6 mouse cellular contexts compared by ENCODE assay signal in genomic region chr1:177449857-177450256, GRCm38 (mm10). TPM values are rescaled to one million over a fixed set of nuclear protein-coding genes. Genes with fewer than 3 reads are reported as not detected.
DNase-seq lines count a peak whose midpoint lies in the region; ATAC-seq and TF ChIP-seq lines count a peak whose summit lies in the region.
"Not testable (repeated sequence)": the region's sequence is repeated elsewhere in the genome, so short reads cannot be mapped to it uniquely, and the experiment has no call there.

No protein-coding gene starts in this region.

- not testable (repeated sequence) for TF ChIP-seq CTCF in layer of hippocampus, adult 2 months (conservative IDR thresholded peaks at IDR 0.05)

- peak; percentile 71 for ATAC-seq in forebrain, embryonic 11.5 days (replicated peaks; ENCODE audit: low FRiP score)
- peak; percentile 32 for ATAC-seq in forebrain, embryonic 16.5 days
- not testable (repeated sequence) for ATAC-seq in hindbrain, embryonic 12.5 days (ENCODE audit: low FRiP score); midbrain, embryonic 13.5 days

- H3K27ac ChIP-seq in forebrain, embryonic 11.5 days (ENCODE audit: low read depth, low read length); hindbrain, embryonic 12.5 days; midbrain, embryonic 13.5 days: not testable (repeated sequence)
- H3K27ac ChIP-seq in forebrain, embryonic 16.5 days (ENCODE audit: low read length) = peak overlapping the region; percentile 84
- H3K27ac ChIP-seq in layer of hippocampus, adult 2 months = peak overlapping the region; percentile 91

- not testable (repeated sequence) for H3K9me3 ChIP-seq in forebrain, embryonic 11.5 days (ENCODE audit: control insufficient read depth, low read length); forebrain, embryonic 16.5 days (ENCODE audit: control insufficient read depth, low read length); hindbrain, embryonic 12.5 days (replicated peaks); midbrain, embryonic 13.5 days

- H3K4me2 ChIP-seq in forebrain, embryonic 11.5 days (ENCODE audit: low read depth, low read length, severe bottlenecking) = not testable (repeated sequence)
- H3K4me2 ChIP-seq in forebrain, embryonic 16.5 days (ENCODE audit: low read length) = peak overlapping the region; percentile 40
- H3K4me2 ChIP-seq in hindbrain, embryonic 12.5 days (replicated peaks) = peak overlapping the region; percentile 39
- H3K4me2 ChIP-seq in midbrain, embryonic 13.5 days (replicated peaks) = peak overlapping the region; percentile 41

- H3K4me3 ChIP-seq in forebrain, embryonic 11.5 days (ENCODE audit: low read depth, low read length) = not testable (repeated sequence)
- peak overlapping the region; percentile 41 for H3K4me3 ChIP-seq in forebrain, embryonic 16.5 days (replicated peaks; ENCODE audit: low read length)
- H3K4me3 ChIP-seq in hindbrain, embryonic 12.5 days = peak overlapping the region; percentile 15
- H3K4me3 ChIP-seq in layer of hippocampus, adult 2 months = peak overlapping the region; percentile 84
- H3K4me3 ChIP-seq in midbrain, embryonic 13.5 days (replicated peaks) = peak overlapping the region; percentile 20; the same call in 1 of the 2 replicates

- peaks cover 22% of the 10 kb centered on the region for H3K4me1 ChIP-seq in forebrain, embryonic 11.5 days (replicated peaks; ENCODE audit: control insufficient read depth, insufficient read depth, low read length)
- H3K4me1 ChIP-seq in forebrain, embryonic 16.5 days (replicated peaks; ENCODE audit: control insufficient read depth, insufficient read depth, low read length) = peaks cover 21% of the 10 kb centered on the region
- peaks cover 37% of the 10 kb centered on the region for H3K4me1 ChIP-seq in hindbrain, embryonic 12.5 days
- H3K4me1 ChIP-seq in midbrain, embryonic 13.5 days (replicated peaks) = peaks cover 54% of the 10 kb centered on the region

- not testable (repeated sequence) for H3K9ac ChIP-seq in forebrain, embryonic 11.5 days (ENCODE audit: low read length); hindbrain, embryonic 12.5 days; midbrain, embryonic 13.5 days (replicated peaks)
- H3K9ac ChIP-seq in forebrain, embryonic 16.5 days (replicated peaks; ENCODE audit: low read depth, low read length) = peak overlapping the region; percentile 49

- H3K27me3 ChIP-seq in forebrain, embryonic 11.5 days (ENCODE audit: control insufficient read depth, insufficient read depth, low read length); forebrain, embryonic 16.5 days (replicated peaks; ENCODE audit: control insufficient read depth, insufficient read depth, low read length); hindbrain, embryonic 12.5 days; midbrain, embryonic 13.5 days: not testable (repeated sequence)

- 15% methylated on average over 7 of the region's 7 CpGs for WGBS in forebrain, embryonic 11.5 days
- 8% methylated on average over 7 of the region's 7 CpGs for WGBS in forebrain, embryonic 16.5 days
- WGBS in hindbrain, embryonic 12.5 days = 21% methylated on average over 7 of the region's 7 CpGs
- 11% methylated on average over 7 of the region's 7 CpGs for WGBS in midbrain, embryonic 13.5 days

- H3K36me3 ChIP-seq in forebrain, embryonic 11.5 days (ENCODE audit: control insufficient read depth, insufficient read depth, low read length); forebrain, embryonic 16.5 days (ENCODE audit: control insufficient read depth, insufficient read depth): not testable (repeated sequence)
- H3K36me3 ChIP-seq in hindbrain, embryonic 12.5 days = peaks cover 12% of the 10 kb centered on the region
- H3K36me3 ChIP-seq in midbrain, embryonic 13.5 days = peaks cover 14% of the 10 kb centered on the region

- peak; percentile 50 to 58 for DNase-seq in cerebellum, postnatal 10 days
- not testable (repeated sequence) for DNase-seq in forebrain, embryonic 11.5 days (ENCODE audit: low spot score); layer of hippocampus, adult 2 months (ENCODE audit: low spot score in 2 of 2)

RNA-seq across cellular contexts. Expression of gene Zbtb18, which starts 7.7 kb away (rescaled TPM):
- 5.1 and 6.6 TPM in 2 replicates for polyA plus RNA-seq in forebrain, embryonic 11.5 days (2014; fragmentation: Nextera tagmentation; extraction: Ambion mirVana)
- polyA plus RNA-seq in forebrain, embryonic 16.5 days (2015; fragmentation: Nextera tagmentation; extraction: Ambion mirVana) = 111 and 146 TPM in 2 replicates
- 10.0 and 10.8 TPM in 2 replicates for polyA plus RNA-seq in hindbrain, embryonic 12.5 days (2016; fragmentation: Nextera tagmentation; extraction: Ambion mirVana)
- 100 to 1,000 TPM; 585 to 647 TPM for total RNA-seq in layer of hippocampus, adult 2 months (2021)
- polyA plus RNA-seq in midbrain, embryonic 13.5 days (2015; fragmentation: Nextera tagmentation; extraction: Ambion mirVana) = 14.0 and 20.6 TPM in 2 replicates
